ENCODE assay signal across 22 mouse cellular contexts in genomic region chr9:113283244-113283643, GRCm38 (mm10).
A peak's percentile ranks its signal among the peaks of the same experiment; 100 is the strongest.
DNase-seq lines count a peak whose midpoint lies in the region; ATAC-seq lines count a peak whose summit lies in the region.
"Had no signal": no experiment of that assay in that cellular context is flagged by ENCODE, and none has a peak within 500 bp of the region (broad histone marks: within the 10 kb centered on the region; RNA-seq: fewer than 3 reads in every experiment).

No protein-coding gene starts in this region.

- ATAC-seq in frontal cortex, adult (ENCODE audit: low TSS enrichment), result peak; percentile 89; the same call in 1 of the 2 replicates
- ATAC-seq in megakaryocyte, adult 5-6 weeks (ENCODE audit: poor library complexity, severe bottlenecking), result no peak
- ATAC-seq: activated CD4-positive, CD25-positive, alpha-beta regulatory T cell, adult 4 months; CD4-positive, CD25-positive, alpha-beta regulatory T cell, adult 4 months; Patski had no signal

- no peak for DNase-seq in frontal cortex, adult 2 months (ENCODE audit: extremely low spot score in 1 of 2, low spot score in 1 of 2)
- peak; percentile 67 for DNase-seq in brain, adult 2 months (ENCODE audit: low read depth, low spot score)
- DNase-seq in heart, adult 9 months (ENCODE audit: low spot score in 2 of 2), result no peak
- DNase-seq: adrenal gland, adult 2 months; adrenal gland, adult 8-10 months; adrenal gland, postnatal 10 days; adrenal gland, postnatal 14 days; adrenal gland, postnatal 25 days; adrenal gland, postnatal 36 days; B cell, adult 2 months; cerebellum, adult 11 months; cerebellum, adult 11-12 months; cerebellum, adult 18-20 months; cerebellum, adult 2 months had no signal

- H3K4me1 ChIP-seq in megakaryocyte, embryonic 14.5 days, result no peaks in the 10 kb centered on the region

- peaks cover 45% of the 10 kb centered on the region for H3K9me3 ChIP-seq in megakaryocyte, embryonic 14.5 days

- H3K36me3 ChIP-seq in megakaryocyte, embryonic 14.5 days (replicated peaks; ENCODE audit: low read length), result no peaks in the 10 kb centered on the region
- H3K36me3 ChIP-seq: G1E had no signal

- peak overlapping the region; percentile 62 for H3K4me3 ChIP-seq in megakaryocyte, embryonic 14.5 days (replicated peaks)

- H3K27me3 ChIP-seq in megakaryocyte, embryonic 14.5 days (replicated peaks), result no peaks in the 10 kb centered on the region
- H3K27me3 ChIP-seq: CH12.LX, Patski had no signal
